Mouse (Mus musculus) brain, embryonic 14.5 days (tissue): ENCODE data around the gene Aox1.
"Not testable (repeated sequence)": the region's sequence is repeated elsewhere in the genome, so short reads cannot be mapped to it uniquely, and the experiment has no call there.

Source experiments
- CTCF ChIP-seq: fragments of 200-500 bp; IDR thresholded peaks from 2 replicates; pipeline ENCODE4 v1.5.1; 2012; ENCODE audit warnings: inconsistent platforms, mild to moderate bottlenecking, moderate library complexity, borderline replicate concordance; ENCODE audit not compliant: insufficient read depth, insufficient read length; ENCODE audit errors: extremely low read depth
- POLR2A ChIP-seq: fragments of 200-500 bp; IDR thresholded peaks from 2 replicates; pipeline ENCODE4 v1.6.1; 2012; ENCODE audit warnings: mild to moderate bottlenecking, inconsistent platforms, borderline replicate concordance; ENCODE audit not compliant: poor library complexity, insufficient read depth, insufficient read length, severe bottlenecking; ENCODE audit errors: extremely low read depth

DNA sequence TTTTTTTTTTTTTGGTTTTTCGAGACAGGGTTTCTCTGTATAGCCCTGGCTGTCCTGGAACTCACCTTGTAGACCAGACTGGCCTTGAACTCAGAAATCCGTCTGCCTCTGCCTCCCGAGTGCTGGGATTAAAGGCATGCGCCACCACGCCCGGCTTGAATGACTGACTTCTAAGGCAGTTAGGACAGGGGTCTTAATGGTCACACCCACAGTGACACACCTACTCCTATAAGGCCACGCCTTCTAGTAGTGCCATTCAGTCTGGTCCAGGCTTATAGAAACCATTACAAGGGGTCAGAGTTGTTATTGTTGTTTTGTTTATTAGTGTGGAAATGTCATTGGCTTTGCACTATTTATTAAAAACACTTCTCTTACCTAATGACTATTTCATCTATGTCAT lies 23.3 kb upstream of the Aox1 start:
- not testable (repeated sequence) for TF ChIP-seq POLR2A, CTCF
